Mouse (Mus musculus) heart, postnatal 36 days (tissue): ENCODE data around the gene Galnt5. TPM values are rescaled to one million over a fixed set of nuclear protein-coding genes. Genes with fewer than 3 reads are reported as not detected.

Experiments
- total RNA-seq, 2 experiments: library from RNA; stranded (reverse); gene quantifications; 2 replicates each; pipeline ENCODE4 v1.2.3; 2021

Gene Galnt5
- total RNA-seq, 2 experiments from 2014 or later, result 0.08 TPM; not detected in 1

Other genes with a start within 250 kb of the Galnt5 start
- not detected for gene Ermn, start 55.0 kb downstream of the Galnt5 start, total RNA-seq
- gene Cytip, start 197.6 kb downstream of the Galnt5 start, total RNA-seq, result 1 to 10 TPM; 1.2 to 1.4 TPM